Mouse (Mus musculus): ENCODE data around the gene Nxnl2. TPM values are rescaled to one million over a fixed set of nuclear protein-coding genes. Genes with fewer than 3 reads are reported as not detected.

Nxnl2 gene
- polyA plus RNA-seq, 1 experiment, result 1.7 TPM

GRCm38 (mm10) chr13:51210639-51211038 is 39.8 kb downstream of the Nxnl2 start:
- no peak overlapping the region for H3K4me3 ChIP-seq (ENCODE audit: low read depth, low read length)
- H3K36me3 ChIP-seq (ENCODE audit: control insufficient read depth, insufficient read depth, low read length), result no peaks in the 10 kb centered on the region
- peak; percentile 16; the same call in 1 of the 2 replicates for TF ChIP-seq CTCF (IDR thresholded peaks at IDR 0.05; ENCODE audit: extremely low read depth, insufficient read length, insufficient replicate concordance, low read depth, low read length)
- TF ChIP-seq POLR2A (IDR thresholded peaks at IDR 0.05; ENCODE audit: low read depth, low read length), result no peak
- 73% methylated on average over 5 of the region's 5 CpGs for WGBS
- no peaks in the 10 kb centered on the region for H3K27me3 ChIP-seq (ENCODE audit: control insufficient read depth, insufficient read depth, low read length)
- H3K4me1 ChIP-seq (ENCODE audit: control insufficient read depth, insufficient read depth, insufficient read length, low read length), result no peaks in the 10 kb centered on the region
- H3K27ac ChIP-seq (ENCODE audit: insufficient read depth, low read depth, low read length), result no peak overlapping the region

DNA sequence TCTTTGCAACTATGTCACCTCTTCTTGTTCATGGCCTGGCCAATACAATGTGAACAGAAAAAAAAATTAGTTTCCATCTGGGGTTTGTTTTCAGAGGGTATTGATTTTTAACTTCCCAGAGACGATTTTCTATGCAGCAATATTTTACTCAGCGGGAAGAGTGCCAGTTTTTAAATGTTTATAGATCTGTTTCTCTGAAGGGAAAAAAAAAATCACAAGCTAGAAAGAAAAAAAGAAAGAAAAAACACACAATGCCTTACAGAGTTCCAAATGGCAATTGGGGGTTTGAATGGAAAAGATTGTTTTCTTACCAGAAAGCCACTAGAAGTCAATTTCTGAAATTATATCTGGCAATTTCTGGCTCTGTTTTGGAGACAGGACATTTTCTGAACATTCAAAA is 43.9 kb downstream of the Nxnl2 start:
- Histone ChIP-seq H3K27ac (ENCODE audit: insufficient read depth, low read depth, low read length) (no peak overlapping the region), H3K27me3 (ENCODE audit: control insufficient read depth, insufficient read depth, low read length) (no peaks in the 10 kb centered on the region)
- 38% methylated on average over 2 of the region's 2 CpGs for WGBS

GRCm38 (mm10) chr13:51220897-51221296 is 50.1 kb downstream of the Nxnl2 start:
- no peak overlapping the region for H3K27ac ChIP-seq (ENCODE audit: insufficient read depth, low read depth, low read length)
- TF ChIP-seq CTCF (IDR thresholded peaks at IDR 0.05; ENCODE audit: extremely low read depth, insufficient read length, insufficient replicate concordance, low read depth, low read length), result no peak
- no peak for TF ChIP-seq POLR2A (IDR thresholded peaks at IDR 0.05; ENCODE audit: low read depth, low read length)

More for the DNA sequence above, 43.9 kb downstream of the Nxnl2 start:
- H3K36me3 ChIP-seq (ENCODE audit: control insufficient read depth, insufficient read depth, low read length), result no peaks in the 10 kb centered on the region
- TF ChIP-seq POLR2A (IDR thresholded peaks at IDR 0.05; ENCODE audit: low read depth, low read length) (no peak), CTCF (IDR thresholded peaks at IDR 0.05; ENCODE audit: extremely low read depth, insufficient read length, insufficient replicate concordance, low read depth, low read length) (no peak)
- no peaks in the 10 kb centered on the region for H3K4me1 ChIP-seq (ENCODE audit: control insufficient read depth, insufficient read depth, insufficient read length, low read length)
- no peak overlapping the region for H3K4me3 ChIP-seq (ENCODE audit: low read depth, low read length)

GRCm38 (mm10) chr13:51221425-51222160 is 50.8 kb downstream of the Nxnl2 start:
- Histone ChIP-seq H3K4me1 (ENCODE audit: control insufficient read depth, insufficient read depth, insufficient read length, low read length) (no peaks in the 10 kb centered on the region), H3K4me3 (ENCODE audit: low read depth, low read length) (no peak overlapping the region), H3K27ac (ENCODE audit: insufficient read depth, low read depth, low read length) (no peak overlapping the region), H3K27me3 (ENCODE audit: control insufficient read depth, insufficient read depth, low read length) (no peaks in the 10 kb centered on the region), H3K36me3 (ENCODE audit: control insufficient read depth, insufficient read depth, low read length) (no peaks in the 10 kb centered on the region)
- no peak for TF ChIP-seq CTCF (IDR thresholded peaks at IDR 0.05; ENCODE audit: extremely low read depth, insufficient read length, insufficient replicate concordance, low read depth, low read length)
- no peak for TF ChIP-seq POLR2A (IDR thresholded peaks at IDR 0.05; ENCODE audit: low read depth, low read length)
- WGBS, result 58% methylated on average over 12 of the region's 12 CpGs

More at GRCm38 (mm10) chr13:51220897-51221296, 50.1 kb downstream of the Nxnl2 start:
- Histone ChIP-seq H3K27me3 (ENCODE audit: control insufficient read depth, insufficient read depth, low read length) (no peaks in the 10 kb centered on the region), H3K4me1 (ENCODE audit: control insufficient read depth, insufficient read depth, insufficient read length, low read length) (no peaks in the 10 kb centered on the region), H3K36me3 (ENCODE audit: control insufficient read depth, insufficient read depth, low read length) (no peaks in the 10 kb centered on the region), H3K4me3 (ENCODE audit: low read depth, low read length) (no peak overlapping the region)
- 87% methylated on average over 4 of the region's 4 CpGs for WGBS

Other genes with a start within 250 kb of the Nxnl2 start
- gene Spin1, start 70.1 kb upstream of the Nxnl2 start, polyA plus RNA-seq (2012; rRNA removed), result 5.1 and 11.7 TPM in 2 replicates
- 2.5 and 3.2 TPM in 2 replicates for gene S1pr3, start 237.6 kb downstream of the Nxnl2 start, polyA plus RNA-seq (2012; rRNA removed)